Mouse (Mus musculus) kidney, embryonic 16.5 days (tissue): ENCODE results near the gene Mcat. TPM values are rescaled to one million over a fixed set of nuclear protein-coding genes. Genes with fewer than 3 reads are reported as not detected.
A peak's percentile ranks its signal among the peaks of the same experiment; 100 is the strongest.
"Not testable (repeated sequence)": the region's sequence is repeated elsewhere in the genome, so short reads cannot be mapped to it uniquely, and the experiment has no call there.

Experiments
- ATAC-seq: fragments of 200-750 bp; cut with Nextera tagmentation; 2 replicates; pipeline ENCODE4 v1.8.0; 2017; ENCODE audit warnings: moderate TSS enrichment; ENCODE audit not compliant: low FRiP score, low TSS enrichment
- H3K27ac ChIP-seq: fragments of 300-500 bp; sonication (generic); 2 replicates; pipeline ENCODE4 v1.5.1; 2014; ENCODE audit warnings: low read length
- H3K27me3 ChIP-seq: fragments of 300-500 bp; sonication (generic); 2 replicates; pipeline ENCODE4 v1.6.1; 2014; ENCODE audit warnings: low read length, control low read depth, mixed read lengths; ENCODE audit not compliant: insufficient read depth
- H3K36me3 ChIP-seq: fragments of 300-500 bp; sonication (generic); 2 replicates; pipeline ENCODE4 v1.6.1; 2014; ENCODE audit warnings: low read length, control low read depth, mixed read lengths; ENCODE audit not compliant: insufficient read depth
- H3K4me1 ChIP-seq: fragments of 300-500 bp; sonication (generic); 2 replicates; pipeline ENCODE4 v1.6.1; 2014; ENCODE audit warnings: low read length, control low read depth, mixed read lengths; ENCODE audit not compliant: insufficient read depth
- H3K4me2 ChIP-seq: fragments of 300-500 bp; sonication (generic); replicated peaks from 2 replicates; pipeline ENCODE4 v1.6.1; 2014; ENCODE audit warnings: low read depth, low read length
- H3K4me3 ChIP-seq: fragments of 300-500 bp; sonication (generic); 2 replicates; pipeline ENCODE4 v1.5.1; 2014; ENCODE audit warnings: mild to moderate bottlenecking, low read length
- H3K9ac ChIP-seq: fragments of 300-500 bp; sonication (generic); replicated peaks from 2 replicates; pipeline ENCODE4 v1.6.1; 2014; ENCODE audit warnings: low read length
- H3K9me3 ChIP-seq: fragments of 300-500 bp; sonication (generic); 2 replicates; pipeline ENCODE4 v1.6.1; 2016; ENCODE audit warnings: low read length, control low read depth
- WGBS: fragments of 180-500 bp; shearing (Covaris S2); extraction: QIAGEN DNeasy Blood & Tissue Kit; methylation state at CpG from one replicate; pipeline ENCODE4 v1.1.7; 2014; 5-methylcytosine and 5-hydroxymethylcytosine counted together
- polyA plus RNA-seq: library from polyadenylated mRNA; unstranded; fragments of >200 nt; fragmentation: Nextera tagmentation; extraction: Ambion mirVana; gene quantifications from 2 replicates; pipeline ENCODE4 v1.2.1, GENCODE M21; 2015

The Mcat gene
- polyA plus RNA-seq, 1 experiment from 2014 or later = 38.6 TPM

DNA sequence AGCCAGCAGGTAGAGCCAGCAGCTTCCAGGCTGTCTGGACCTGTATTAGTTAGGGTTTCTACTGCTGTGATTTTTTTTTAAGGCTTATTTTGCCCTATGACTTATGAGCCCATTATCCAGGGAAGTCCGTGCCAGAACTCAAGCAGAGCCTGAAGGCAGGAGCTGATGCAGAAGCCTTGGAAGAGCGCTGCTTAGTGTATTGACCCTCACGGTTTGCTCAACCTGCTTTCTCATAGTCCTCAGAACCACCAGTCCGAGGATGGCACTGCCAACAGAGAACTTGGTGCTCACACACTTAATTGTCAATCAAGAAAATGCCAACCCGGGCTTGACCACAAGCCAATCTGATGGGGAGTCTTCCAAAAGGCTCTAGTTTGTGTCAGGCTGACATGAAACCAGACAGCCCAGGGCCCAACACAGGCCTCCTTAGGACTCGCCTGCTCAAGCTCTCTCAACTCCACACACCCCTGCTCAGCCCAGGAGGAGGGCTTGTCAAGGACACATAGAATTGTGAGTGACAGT is 42.7 kb downstream of the Mcat start:
- Histone ChIP-seq H3K9me3 (no peaks in the 10 kb centered on the region), H3K4me2 (no peak overlapping the region), H3K9ac (no peak overlapping the region), H3K27me3 (peaks cover 6% of the 10 kb centered on the region; the same call in 1 of the 2 replicates), H3K4me3 (no peak overlapping the region), H3K27ac (no peak overlapping the region), H3K4me1 (peaks cover 6% of the 10 kb centered on the region; the same call in 1 of the 2 replicates), H3K36me3 (no peaks in the 10 kb centered on the region)
- 81% methylated on average over 6 of the region's 6 CpGs for WGBS
- ATAC-seq = no peak

DNA sequence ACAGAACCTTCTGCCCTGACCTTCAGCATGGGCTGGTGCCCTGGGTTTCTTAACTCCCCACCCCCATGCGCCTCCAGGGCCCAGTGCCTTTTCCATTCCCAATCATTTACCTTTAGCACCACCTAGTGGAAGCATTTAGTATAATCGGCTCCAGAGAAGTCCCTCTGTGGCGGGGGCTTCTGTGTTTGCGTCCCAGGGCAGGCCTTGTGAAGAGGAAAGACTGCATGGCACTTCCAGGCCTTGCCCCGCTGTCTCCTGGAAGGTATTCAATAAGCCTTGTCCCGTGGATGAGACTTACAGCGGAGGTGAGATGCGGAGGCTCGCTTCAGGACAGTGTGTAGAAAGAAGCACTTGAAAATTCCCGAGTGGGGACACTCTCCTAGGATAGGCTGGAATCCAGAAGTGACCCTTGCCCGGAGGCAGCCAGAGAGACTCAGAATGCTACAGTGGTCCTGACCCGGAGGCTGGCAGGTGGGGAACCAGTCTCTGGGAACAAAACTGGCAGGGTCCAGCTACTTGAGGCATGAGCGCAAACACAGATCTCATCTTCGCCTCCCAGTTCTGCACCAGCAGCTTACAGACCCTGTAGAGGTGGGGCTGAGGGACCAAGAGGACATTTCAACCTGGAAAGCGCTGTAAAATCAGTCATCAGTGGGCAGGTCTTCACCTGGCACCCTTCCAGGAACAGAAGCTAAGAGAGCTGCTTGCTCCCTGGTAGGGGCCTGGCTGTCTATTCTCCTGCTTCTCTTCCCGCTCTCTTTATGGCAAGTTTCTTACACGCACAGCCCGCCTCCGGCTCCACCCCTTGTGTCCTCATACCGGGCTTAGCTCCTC is 45.2 kb downstream of the Mcat start:
- Histone ChIP-seq H3K27ac (no peak overlapping the region), H3K4me1 (peaks cover 4% of the 10 kb centered on the region; the same call in 1 of the 2 replicates), H3K4me2 (peak overlapping the region; percentile 7; the same call in 1 of the 2 replicates), H3K9me3 (no peaks in the 10 kb centered on the region), H3K9ac (peak overlapping the region; percentile 6; the same call in 1 of the 2 replicates), H3K4me3 (no peak overlapping the region), H3K27me3 (no peaks in the 10 kb centered on the region), H3K36me3 (no peaks in the 10 kb centered on the region)
- WGBS = 30% methylated on average over 20 of the region's 20 CpGs
- ATAC-seq = peak; percentile 68

DNA sequence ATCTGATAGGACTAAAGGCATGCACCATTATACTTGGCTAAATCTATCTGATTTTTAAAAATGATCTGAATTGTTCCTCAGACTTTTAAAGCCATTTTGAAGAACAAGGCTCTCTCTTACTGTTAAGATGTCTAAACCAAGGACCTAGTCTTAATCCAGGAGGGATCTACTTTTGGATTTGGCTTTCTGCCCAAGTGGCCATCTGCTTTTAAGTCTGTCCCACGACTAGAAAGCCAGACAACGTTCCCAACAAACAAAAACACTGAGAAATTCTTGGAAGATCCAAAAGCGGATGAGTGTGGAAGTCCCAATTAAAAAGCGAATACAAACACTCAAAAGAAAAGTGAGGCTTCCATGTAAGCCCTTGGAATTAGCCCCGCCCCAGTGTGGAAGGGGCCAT is 48.6 kb downstream of the Mcat start:
- ATAC-seq = no peak
- no peaks in the 10 kb centered on the region for H3K36me3 ChIP-seq
- no peak overlapping the region for H3K4me2 ChIP-seq
- no peaks in the 10 kb centered on the region for H3K9me3 ChIP-seq
- no peaks in the 10 kb centered on the region for H3K27me3 ChIP-seq
- peaks cover 5% of the 10 kb centered on the region for H3K4me1 ChIP-seq
- no peak overlapping the region for H3K27ac ChIP-seq
- 75% methylated on average over 5 of the region's 5 CpGs for WGBS
- no peak overlapping the region for H3K4me3 ChIP-seq
- H3K9ac ChIP-seq = no peak overlapping the region

DNA sequence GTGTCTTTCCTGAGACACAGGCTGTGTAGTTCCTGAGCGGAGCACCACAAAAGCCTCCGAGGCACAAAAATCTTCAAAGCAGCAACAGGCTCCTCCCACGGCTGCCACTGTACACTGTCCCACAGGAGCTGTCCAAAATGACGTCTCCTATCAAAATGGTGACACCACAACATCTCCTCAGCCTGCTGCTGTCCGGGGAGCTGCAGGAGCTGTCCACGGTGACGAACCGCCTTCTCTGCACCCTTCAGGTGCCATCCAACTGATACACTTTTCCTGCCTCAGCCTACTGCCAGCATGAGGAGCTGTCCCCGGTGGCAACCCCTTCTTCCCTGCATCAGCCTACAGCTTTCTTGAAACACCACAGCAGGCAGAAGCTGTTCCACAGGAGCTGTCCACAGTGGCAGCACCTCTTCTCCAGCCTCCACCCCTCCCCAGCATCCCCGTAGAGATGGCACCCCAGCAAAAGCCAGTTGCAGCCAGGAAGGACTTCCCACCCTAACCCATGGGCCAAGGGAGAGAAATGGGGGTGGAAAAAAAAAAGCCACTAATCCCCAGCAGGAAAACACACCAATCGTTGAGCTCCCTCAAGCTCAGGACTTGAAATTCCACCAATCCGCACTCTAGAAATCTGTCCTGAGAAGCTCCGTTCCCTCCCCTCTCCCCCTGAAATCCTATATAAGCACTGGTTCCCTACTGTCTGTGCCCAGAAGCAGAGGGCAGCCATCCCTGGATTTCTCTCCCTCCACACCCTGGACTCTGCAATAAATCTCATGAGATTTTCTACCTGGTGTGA is 50.9 kb downstream of the Mcat start:
- Histone ChIP-seq H3K27me3 (no peaks in the 10 kb centered on the region), H3K4me2 (no peak overlapping the region), H3K9ac (no peak overlapping the region), H3K36me3 (no peaks in the 10 kb centered on the region), H3K27ac (no peak overlapping the region), H3K9me3 (no peaks in the 10 kb centered on the region), H3K4me1 (peaks cover 9% of the 10 kb centered on the region), H3K4me3 (no peak overlapping the region)
- 68% methylated on average over 13 of the region's 13 CpGs for WGBS
- ATAC-seq = no peak

DNA sequence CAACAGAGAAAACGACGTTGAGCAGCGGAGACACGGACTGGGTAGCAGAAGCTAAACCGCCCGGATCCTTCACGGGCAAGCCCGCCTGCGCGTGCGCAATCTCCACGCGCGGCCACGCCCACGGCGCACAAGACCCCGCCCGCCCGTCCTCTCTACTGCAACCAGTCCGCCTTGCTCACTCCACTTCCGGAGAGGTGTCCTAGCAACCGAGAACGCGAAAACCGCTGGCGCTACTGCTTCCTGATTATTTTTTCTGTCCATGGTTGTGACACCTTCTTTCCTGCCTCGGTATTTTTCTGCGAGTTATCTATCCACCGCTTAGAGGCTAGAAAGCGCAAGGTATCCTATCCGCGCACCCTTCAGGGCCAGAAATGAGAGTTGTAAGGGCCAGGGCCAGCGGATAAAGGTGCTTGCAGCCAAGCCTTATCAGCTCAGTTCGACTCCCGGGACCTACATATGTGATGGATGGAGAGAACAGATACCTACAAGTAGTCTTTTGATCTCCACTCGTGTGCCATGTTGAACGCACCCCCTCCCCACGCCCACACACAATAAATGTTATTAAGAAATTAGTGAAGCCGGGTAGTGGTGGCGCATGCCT is 52.7 kb downstream of the Mcat start, which contains the start of gene Ttll1:
Ttll1 (minus strand) TSS at position 89 of the 601 bp plus-strand sequence.
- Histone ChIP-seq H3K9ac (peak within 1 kb of the TSS; percentile 66), H3K4me1 (peaks cover 9% of the 10 kb centered on the region), H3K27me3 (no peaks in the 10 kb centered on the region), H3K4me3 (peak within 1 kb of the TSS; percentile 69), H3K9me3 (no peaks in the 10 kb centered on the region), H3K27ac (peak within 1 kb of the TSS; percentile 57; the same call in 1 of the 2 replicates), H3K4me2 (peak within 1 kb of the TSS; percentile 83), H3K36me3 (no peaks in the 10 kb centered on the region)
- ATAC-seq = peak; percentile 95
- WGBS = 13% methylated on average over 41 of the region's 41 CpGs

DNA sequence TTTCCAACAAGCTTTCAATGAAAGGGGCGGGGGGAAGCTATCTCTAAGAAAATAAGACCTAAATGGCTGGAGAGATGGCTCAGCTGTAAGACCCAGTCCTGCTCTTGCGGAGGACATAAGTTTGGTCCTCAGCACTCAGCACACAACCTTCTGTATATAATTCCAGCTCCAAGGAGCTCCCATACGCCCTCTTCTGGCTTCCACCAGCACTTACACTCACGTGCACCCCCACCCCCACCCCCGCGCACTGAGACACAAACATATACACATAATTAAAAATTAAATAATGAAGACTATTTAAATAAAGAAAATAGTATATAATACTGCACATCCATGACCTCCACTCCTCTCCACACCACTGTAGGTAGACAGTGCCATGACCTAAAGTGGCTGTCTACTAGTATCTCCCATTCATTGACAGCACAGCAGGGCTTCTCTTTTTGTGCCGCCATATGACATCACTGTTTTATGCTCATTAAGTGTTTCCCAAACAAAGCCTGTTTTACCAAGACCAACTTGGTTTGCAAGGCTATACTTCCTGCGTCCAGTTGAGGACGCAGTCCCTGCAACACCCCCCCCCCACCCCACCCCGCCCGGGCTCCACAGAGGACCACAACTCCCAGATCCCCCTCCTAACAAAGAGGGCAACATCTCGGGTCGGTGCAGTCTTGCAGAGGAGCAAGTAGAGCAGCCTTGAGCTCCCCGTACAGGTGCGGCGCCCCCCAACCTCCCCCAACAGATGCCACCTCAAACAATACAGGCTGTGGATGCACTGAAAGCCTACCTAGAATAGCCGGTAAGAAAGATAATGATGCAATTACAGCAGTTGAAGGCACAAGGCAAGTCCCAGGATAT is 53.4 kb downstream of the Mcat start:
- ATAC-seq = peak; percentile 74
- Histone ChIP-seq H3K4me3 (peak overlapping the region; percentile 69), H3K4me2 (peak overlapping the region; percentile 83), H3K36me3 (no peaks in the 10 kb centered on the region), H3K9me3 (no peaks in the 10 kb centered on the region), H3K4me1 (peaks cover 9% of the 10 kb centered on the region), H3K27me3 (no peaks in the 10 kb centered on the region), H3K9ac (peak overlapping the region; percentile 66), H3K27ac (peak overlapping the region; percentile 57; the same call in 1 of the 2 replicates)
- 25% methylated on average over 17 of the region's 17 CpGs for WGBS

DNA sequence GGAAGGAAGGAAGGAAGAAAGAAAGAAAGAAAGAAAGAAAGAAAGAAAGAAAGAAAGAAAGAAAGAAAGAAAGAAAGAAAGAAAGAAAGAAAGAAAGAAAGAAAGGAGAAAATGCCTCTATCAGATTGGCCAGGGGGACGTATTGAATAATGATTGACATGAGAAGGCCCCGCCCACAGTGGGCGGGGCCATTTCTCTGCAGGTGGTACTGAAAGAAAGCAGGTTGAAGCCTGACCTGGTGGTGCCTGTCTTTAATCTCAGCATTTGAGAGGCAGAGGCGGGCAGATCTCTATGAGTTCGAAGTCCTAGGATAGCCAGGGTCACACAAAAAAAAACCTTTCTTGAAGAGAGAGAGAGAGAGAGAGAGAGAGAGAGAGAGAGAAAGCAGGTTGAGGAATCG is 62.1 kb downstream of the Mcat start:
- H3K4me1 ChIP-seq, H3K4me2 ChIP-seq, H3K27ac ChIP-seq, H3K9ac ChIP-seq, ATAC-seq, H3K4me3 ChIP-seq, H3K27me3 ChIP-seq, H3K9me3 ChIP-seq: not testable (repeated sequence)
- 81% methylated on average over 6 of the region's 6 CpGs for WGBS
- H3K36me3 ChIP-seq = peaks cover 29% of the 10 kb centered on the region

DNA sequence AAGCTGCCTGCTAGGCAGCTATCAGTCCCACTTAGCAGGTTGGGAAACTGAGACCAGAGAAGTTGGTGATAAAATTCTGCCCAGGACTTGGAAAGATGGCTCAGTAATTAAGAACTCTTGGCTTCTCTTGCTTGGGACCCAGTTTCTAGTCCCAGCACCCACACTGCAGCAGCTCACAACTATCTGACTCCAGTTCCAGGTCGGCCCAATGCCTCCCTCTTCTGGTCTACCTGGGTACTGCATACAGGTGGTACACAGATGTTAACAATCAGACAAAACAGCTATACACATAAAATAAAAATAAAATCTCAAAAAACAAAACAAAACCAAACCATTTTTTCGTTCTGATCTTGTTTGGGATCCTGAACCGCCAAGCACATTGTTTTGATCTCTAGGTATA is 63.2 kb downstream of the Mcat start:
- ATAC-seq = no peak
- H3K27ac ChIP-seq = no peak overlapping the region
- no peaks in the 10 kb centered on the region for H3K4me1 ChIP-seq
- no peak overlapping the region for H3K4me3 ChIP-seq
- H3K9ac ChIP-seq = no peak overlapping the region
- peaks cover 35% of the 10 kb centered on the region for H3K36me3 ChIP-seq
- H3K9me3 ChIP-seq = no peaks in the 10 kb centered on the region
- H3K4me2 ChIP-seq = no peak overlapping the region
- WGBS = 62% methylated on average over 3 of the region's 3 CpGs
- no peaks in the 10 kb centered on the region for H3K27me3 ChIP-seq
